Mouse (Mus musculus) myocyte (in vitro differentiated cells): Measurements from ENCODE around the gene Ablim2.

ENCODE experiments used
- CEBPB ChIP-seq: IDR thresholded peaks from 2 replicates; pipeline ENCODE4 v1.6.1; 2011; ENCODE audit warnings: mild to moderate bottlenecking, moderate library complexity; ENCODE audit not compliant: poor library complexity, insufficient read depth, severe bottlenecking
- E2F4 ChIP-seq: IDR thresholded peaks from one replicate; pipeline ENCODE4 v1.6.1; 2011; ENCODE audit warnings: mild to moderate bottlenecking, control low read depth, moderate library complexity; ENCODE audit not compliant: insufficient read depth
- MAX ChIP-seq: IDR thresholded peaks from one replicate; pipeline ENCODE4 v1.6.1; 2011; ENCODE audit warnings: low read depth, mild to moderate bottlenecking, control low read depth
- MYOD1 ChIP-seq, 3 experiments: IDR thresholded peaks; one replicate each; pipeline ENCODE4 v1.6.1; 2011; ENCODE audit warnings: control low read depth in 2 of 3, low read depth in 2 of 3, mild to moderate bottlenecking in 2 of 3, moderate library complexity in 1 of 3; ENCODE audit not compliant: insufficient read length in 2 of 3, control insufficient read depth in 1 of 3
- POLR2A ChIP-seq: IDR thresholded peaks from one replicate; pipeline ENCODE4 v1.6.1; 2011; ENCODE audit warnings: low read depth, mild to moderate bottlenecking, control low read depth, moderate library complexity; ENCODE audit not compliant: insufficient read length
- POLR2AphosphoS2 ChIP-seq: IDR thresholded peaks from one replicate; pipeline ENCODE4 v1.6.1; 2011; ENCODE audit warnings: low read depth, control low read depth; ENCODE audit not compliant: insufficient read length
- SRF ChIP-seq: IDR thresholded peaks from one replicate; pipeline ENCODE4 v1.6.1; 2011; ENCODE audit warnings: low read depth; ENCODE audit not compliant: control insufficient read depth, insufficient read length
- TCF12 ChIP-seq: IDR thresholded peaks from one replicate; pipeline ENCODE4 v1.6.1; 2011; ENCODE audit warnings: mild to moderate bottlenecking, control low read depth; ENCODE audit not compliant: poor library complexity, insufficient read depth, severe bottlenecking
- TCF3 ChIP-seq: IDR thresholded peaks from one replicate; pipeline ENCODE4 v1.6.1; 2011; ENCODE audit warnings: low read depth, control low read depth; ENCODE audit not compliant: insufficient read length
- USF1 ChIP-seq: IDR thresholded peaks from one replicate; pipeline ENCODE4 v1.6.1; 2011; ENCODE audit warnings: low read depth, mild to moderate bottlenecking, control low read depth, moderate library complexity

DNA sequence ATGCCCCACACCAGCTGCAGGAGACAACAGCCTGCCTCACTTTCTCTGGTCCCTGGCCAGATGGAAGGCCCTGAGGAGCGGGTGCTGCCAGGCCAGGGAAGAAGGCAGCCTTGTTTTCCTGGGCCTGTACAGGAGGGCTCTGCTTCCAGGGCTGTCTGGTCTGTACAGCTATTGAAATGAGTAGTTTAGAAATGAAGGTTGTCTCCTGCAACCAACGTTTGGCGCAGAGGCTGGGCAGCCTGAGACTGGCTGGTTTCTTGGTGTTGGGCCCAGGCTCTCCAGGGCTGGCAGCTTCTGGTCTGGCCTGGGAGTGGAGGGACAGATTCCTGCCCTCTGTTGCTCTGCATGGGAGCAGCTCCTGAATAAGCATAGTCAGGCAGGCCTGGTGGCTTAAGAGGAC, 72.4 kb downstream of the Ablim2 start:
- TF ChIP-seq POLR2A = no peak
- no peak for TF ChIP-seq TCF12
- no peak for TF ChIP-seq USF1
- TF ChIP-seq MAX = no peak
- no peak for TF ChIP-seq POLR2AphosphoS2
- no peak for TF ChIP-seq E2F4
- TF ChIP-seq TCF3 = no peak
- TF ChIP-seq SRF = no peak
- TF ChIP-seq CEBPB = no peak
- TF ChIP-seq MYOD1 (IDR thresholded peaks at IDR 0.05; ENCODE audit: control insufficient read depth in 1 of 3, insufficient read length in 2 of 3, low read depth in 2 of 3) = no peak
